Mouse (Mus musculus): Measurements from ENCODE around the gene Zfp239.
"Not testable (repeated sequence)": the region's sequence is repeated elsewhere in the genome, so short reads cannot be mapped to it uniquely, and the experiment has no call there.

DNA sequence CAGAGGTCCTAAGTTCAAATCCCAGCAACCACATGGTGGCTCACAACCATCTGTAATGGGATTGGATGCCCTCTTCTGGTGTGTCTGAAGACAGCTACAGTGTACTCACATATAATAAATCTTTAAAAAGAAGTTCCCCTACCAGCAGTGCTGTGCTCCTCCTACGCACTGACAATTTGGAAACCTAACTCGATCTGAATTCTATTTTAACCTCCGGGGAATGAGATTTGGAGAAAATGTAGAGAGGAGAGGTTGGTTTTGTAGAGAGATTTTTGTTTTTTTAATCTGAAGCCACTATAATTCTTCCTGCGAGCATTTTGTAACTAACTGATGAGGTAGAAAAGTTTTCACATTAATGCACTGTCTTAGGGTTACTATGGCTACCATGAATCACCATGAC lies 15.2 kb upstream of the Zfp239 start:
- not testable (repeated sequence) for TF ChIP-seq CTCF (IDR thresholded peaks at IDR 0.05; ENCODE audit: low read depth, low read length); POLR2A (IDR thresholded peaks at IDR 0.05; ENCODE audit: extremely low read depth, insufficient read depth, low read length)
